Mouse (Mus musculus) embryonic fibroblast, embryonic 13.5 days (primary cell): ENCODE measurements around the gene Dtx1.

ENCODE experiments used
- CTCF ChIP-seq: IDR thresholded peaks from 2 replicates; pipeline ENCODE4 v1.5.1; 2011; ENCODE audit warnings: mild to moderate bottlenecking, control low read depth, low read length, moderate library complexity, borderline replicate concordance; ENCODE audit not compliant: insufficient read depth
- POLR2A ChIP-seq: IDR thresholded peaks from 2 replicates; pipeline ENCODE4 v1.6.1; 2011; ENCODE audit warnings: low read depth, mild to moderate bottlenecking, control low read depth, low read length, moderate library complexity

DNA sequence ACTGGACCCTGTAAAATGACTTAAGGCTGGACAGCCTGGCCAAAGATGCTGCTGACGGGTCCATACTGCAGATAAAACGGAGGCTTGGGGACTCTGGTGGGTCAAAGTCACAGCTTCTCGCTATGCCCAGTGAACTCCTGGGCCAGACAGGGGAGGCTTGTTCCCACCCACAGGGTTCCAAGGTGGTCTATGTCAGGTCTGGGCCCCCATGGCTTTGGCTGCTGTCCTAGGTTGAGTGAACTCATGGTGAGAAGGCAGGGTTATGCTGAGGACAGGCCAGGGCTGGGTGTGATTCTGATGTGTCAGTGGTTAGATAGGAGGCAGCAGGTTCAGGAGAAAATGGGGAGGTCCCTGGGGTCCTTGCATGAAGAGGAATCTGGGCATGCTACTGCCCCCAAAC, 8.1 kb downstream of the Dtx1 start:
- TF ChIP-seq CTCF (no peak), POLR2A (no peak)
